ENCODE assay signal across 24 mouse cellular contexts in the genomic region with DNA sequence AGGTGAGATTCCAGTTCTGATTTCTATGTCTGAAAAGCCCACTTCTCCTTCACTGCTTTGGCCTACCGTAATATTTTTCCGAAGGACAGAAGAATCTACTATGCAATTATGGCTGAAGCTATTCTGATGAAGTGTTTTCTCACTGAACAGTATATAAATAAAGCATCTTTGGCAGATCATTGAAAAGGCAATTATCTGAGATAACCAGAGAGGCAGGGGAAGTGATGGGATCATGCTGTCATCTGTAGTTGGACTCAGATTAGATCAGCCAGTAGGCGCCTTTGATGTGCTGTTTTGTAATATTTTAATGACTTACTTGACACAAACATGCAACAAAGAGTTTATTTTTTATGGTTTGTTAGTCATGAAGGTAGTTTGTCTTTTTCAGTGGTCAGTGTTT.
DNase-seq lines count a peak whose midpoint lies in the region; ATAC-seq and TF ChIP-seq lines count a peak whose summit lies in the region.
"Had no signal": no experiment of that assay in that cellular context is flagged by ENCODE, and none has a peak within 500 bp of the region (broad histone marks: within the 10 kb centered on the region; RNA-seq: fewer than 3 reads in every experiment).

No protein-coding gene starts in this region.

- H3K9me3 ChIP-seq in lung, embryonic 14.5 days (ENCODE audit: low read depth, low read length) = no peaks in the 10 kb centered on the region
- H3K9me3 ChIP-seq in lung, embryonic 16.5 days (ENCODE audit: control insufficient read depth, low read length) = no peaks in the 10 kb centered on the region
- H3K9me3 ChIP-seq: embryonic facial prominence, embryonic 10.5 days; embryonic facial prominence, embryonic 12.5 days; forebrain, embryonic 13.5 days; forebrain, embryonic 15.5 days had no signal

- DNase-seq in lung, embryonic 14.5 days = peak; percentile 79
- DNase-seq in lung, adult 18-20 months = no peak
- DNase-seq in lung, adult 2 months = no peak
- peak; percentile 5 for DNase-seq in lung, postnatal 10 days
- DNase-seq in lung, postnatal 4 days = no peak
- DNase-seq: adrenal gland, adult 8-10 months; adrenal gland, postnatal 14 days; adrenal gland, postnatal 36 days; B cell, adult 2 months; cerebellum, adult 11-12 months; cerebellum, adult 2 months; cerebellum, adult 9-10 months; cerebellum, postnatal 10 days; cerebellum, postnatal 25 days had no signal

- H3K9ac ChIP-seq in lung, embryonic 14.5 days = no peak overlapping the region
- H3K9ac ChIP-seq in lung, embryonic 16.5 days (ENCODE audit: low read length) = no peak overlapping the region
- H3K9ac ChIP-seq: embryonic facial prominence, embryonic 12.5 days; forebrain, embryonic 13.5 days; forebrain, embryonic 15.5 days had no signal

- H3K27ac ChIP-seq in lung, embryonic 14.5 days (ENCODE audit: low read depth) = no peak overlapping the region
- H3K27ac ChIP-seq in lung, embryonic 16.5 days (ENCODE audit: low read length) = no peak overlapping the region
- H3K27ac ChIP-seq: embryonic facial prominence, embryonic 10.5 days; embryonic facial prominence, embryonic 12.5 days; forebrain, embryonic 13.5 days; forebrain, embryonic 15.5 days had no signal

- no peak for TF ChIP-seq POLR2A in lung, adult 2 months (IDR thresholded peaks at IDR 0.05; ENCODE audit: borderline replicate concordance, extremely low read depth, low read depth, low read length)

- H3K4me1 ChIP-seq in lung, embryonic 14.5 days (ENCODE audit: insufficient read depth) = no peaks in the 10 kb centered on the region
- no peaks in the 10 kb centered on the region for H3K4me1 ChIP-seq in lung, embryonic 16.5 days (replicated peaks; ENCODE audit: control insufficient read depth, insufficient read depth, low read length)
- H3K4me1 ChIP-seq in lung, adult 2 months (ENCODE audit: control insufficient read depth, insufficient read depth, low read length) = no peaks in the 10 kb centered on the region
- H3K4me1 ChIP-seq: embryonic facial prominence, embryonic 10.5 days; embryonic facial prominence, embryonic 12.5 days; forebrain, embryonic 13.5 days; forebrain, embryonic 15.5 days had no signal

- H3K4me3 ChIP-seq in lung, embryonic 14.5 days (ENCODE audit: low read depth, low read length) = no peak overlapping the region
- no peak overlapping the region for H3K4me3 ChIP-seq in lung, embryonic 16.5 days (ENCODE audit: low read length)
- H3K4me3 ChIP-seq in lung, adult 2 months (replicated peaks; ENCODE audit: extremely low read depth, low read depth, low read length) = no peak overlapping the region
- H3K4me3 ChIP-seq: embryonic facial prominence, embryonic 10.5 days; embryonic facial prominence, embryonic 12.5 days; forebrain, embryonic 13.5 days; forebrain, embryonic 15.5 days had no signal

- ATAC-seq in lung, embryonic 14.5 days (ENCODE audit: insufficient read depth) = peak; percentile 78; the same call in 1 of the 2 replicates
- peak; percentile 80 for ATAC-seq in lung, embryonic 16.5 days (ENCODE audit: low read depth)
- ATAC-seq: activated CD4-positive, CD25-positive, alpha-beta regulatory T cell, adult 4 months; CD4-positive, CD25-positive, alpha-beta regulatory T cell, adult 4 months; forebrain, embryonic 13.5 days; forebrain, embryonic 15.5 days; Patski had no signal

- no peak overlapping the region for H3K4me2 ChIP-seq in lung, embryonic 14.5 days
- H3K4me2 ChIP-seq in lung, embryonic 16.5 days (ENCODE audit: low read depth, low read length) = no peak overlapping the region
- H3K4me2 ChIP-seq: embryonic facial prominence, embryonic 12.5 days; forebrain, embryonic 13.5 days; forebrain, embryonic 15.5 days had no signal

- WGBS in lung, embryonic 14.5 days = 37% methylated on average over 3 of the region's 3 CpGs
- 42% methylated on average over 3 of the region's 3 CpGs for WGBS in lung, embryonic 16.5 days
- 72% methylated on average over 3 of the region's 3 CpGs for WGBS in lung, adult 2 months

- no peaks in the 10 kb centered on the region for H3K27me3 ChIP-seq in lung, embryonic 14.5 days (ENCODE audit: insufficient read depth, low read length)
- no peaks in the 10 kb centered on the region for H3K27me3 ChIP-seq in lung, embryonic 16.5 days (ENCODE audit: control insufficient read depth, insufficient read depth, low read depth, low read length)
- H3K27me3 ChIP-seq: CH12.LX; embryonic facial prominence, embryonic 12.5 days; forebrain, embryonic 13.5 days; forebrain, embryonic 15.5 days; Patski had no signal

- H3K36me3 ChIP-seq in lung, embryonic 14.5 days (ENCODE audit: insufficient read depth) = no peaks in the 10 kb centered on the region
- H3K36me3 ChIP-seq in lung, embryonic 16.5 days (ENCODE audit: control insufficient read depth, insufficient read depth, low read length) = no peaks in the 10 kb centered on the region
- H3K36me3 ChIP-seq: embryonic facial prominence, embryonic 10.5 days; embryonic facial prominence, embryonic 12.5 days; forebrain, embryonic 15.5 days; G1E had no signal

- no peak for TF ChIP-seq CTCF in lung, embryonic 14.5 days (IDR thresholded peaks at IDR 0.05; ENCODE audit: low read depth)
- no peak for TF ChIP-seq CTCF in lung, adult 2 months (IDR thresholded peaks at IDR 0.05; ENCODE audit: insufficient read depth, low read length)

Comparison
In these comparisons a context has a peak if more than half of its experiments do, and no peak if none do; other contexts are left out.
1. DNase-seq: peak in lung, embryonic 14.5 days (single experiment) and lung, postnatal 10 days (single experiment); none in lung, adult 18-20 months (0 of 2), lung, adult 2 months (single experiment) and lung, postnatal 4 days (0 of 2).